Comparison of ENCODE assay signal across 9 mouse cellular contexts in the genomic region with DNA sequence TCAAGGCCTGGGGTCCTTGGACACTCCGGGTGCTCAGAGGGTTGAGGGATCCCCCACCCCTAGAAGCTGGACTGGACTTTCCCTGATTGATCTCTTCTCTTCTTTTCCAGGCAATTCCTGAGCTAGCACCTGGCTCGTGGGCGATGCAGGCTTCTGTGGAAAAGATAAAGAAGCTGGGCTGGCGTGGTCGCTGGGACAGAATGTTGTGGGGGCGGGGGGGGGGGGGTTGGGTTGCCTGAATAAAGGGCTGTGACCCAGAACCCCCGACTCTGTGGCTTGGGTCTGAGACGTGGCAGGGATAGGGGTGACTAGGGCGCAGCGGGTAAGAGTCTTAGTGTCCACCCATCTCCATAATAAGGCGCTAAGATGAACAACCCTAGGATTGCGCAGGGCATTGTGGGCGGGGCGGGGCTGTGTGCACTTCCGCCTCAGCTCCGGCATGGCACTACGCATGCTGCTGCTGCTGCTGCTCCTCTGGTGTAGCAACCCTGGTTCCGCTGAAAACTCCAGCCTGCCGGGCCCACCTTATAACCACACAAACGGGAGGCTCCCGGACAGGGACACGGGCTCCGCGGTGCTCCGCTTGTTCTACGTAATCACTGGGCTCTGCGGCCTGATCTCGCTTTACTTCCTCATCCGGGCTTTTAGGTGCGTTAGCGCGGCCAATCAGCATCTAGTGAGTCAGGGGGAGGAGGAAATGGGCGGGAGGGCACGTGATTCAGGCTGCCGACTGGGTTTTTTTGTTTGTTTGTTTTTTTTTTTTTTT. TPM values are rescaled to one million over a fixed set of nuclear protein-coding genes. Genes with fewer than 3 reads are reported as not detected.
DNase-seq lines count a peak whose midpoint lies in the region; ATAC-seq and TF ChIP-seq lines count a peak whose summit lies in the region.
"Had no signal": no experiment of that assay in that cellular context is flagged by ENCODE, and none has a peak within 500 bp of the region (broad histone marks: within the 10 kb centered on the region; RNA-seq: fewer than 3 reads in every experiment).

Gene 1600002K03Rik (plus strand): TSS at position 418 of the 766 bp plus-strand sequence.

- TF ChIP-seq CTCF in bone marrow macrophage, adult 2 months (IDR thresholded peaks at IDR 0.05; ENCODE audit: low read depth, low read length) = no peak
- no peak for TF ChIP-seq CTCF in embryonic fibroblast, embryonic 13.5 days (IDR thresholded peaks at IDR 0.05; ENCODE audit: borderline replicate concordance, insufficient read depth, low read length)
- no peak for TF ChIP-seq CTCF in midbrain, postnatal 0 days (IDR thresholded peaks at IDR 0.05)

- peak; percentile 75 for ATAC-seq in kidney, embryonic 15.5 days (replicated peaks; ENCODE audit: low FRiP score)
- peak; percentile 64 for ATAC-seq in limb, embryonic 15.5 days (ENCODE audit: insufficient number of reproducible peaks, low FRiP score, low TSS enrichment, low read depth)
- peak; percentile 68; the same call in 1 of the 2 replicates for ATAC-seq in midbrain, postnatal 0 days (ENCODE audit: low FRiP score)
- ATAC-seq: Patski had no signal

- whole genome bisulfite sequencing in heart, embryonic 10.5 days = 5% methylated on average over 35 of the region's 35 CpGs
- 6% methylated on average over 34 of the region's 35 CpGs for WGBS in kidney, embryonic 15.5 days
- WGBS in limb, embryonic 15.5 days = 6% methylated on average over 35 of the region's 35 CpGs
- WGBS in midbrain, postnatal 0 days = 10% methylated on average over 35 of the region's 35 CpGs

- no peaks in the 10 kb centered on the region for H3K9me3 ChIP-seq in heart, embryonic 10.5 days
- no peaks in the 10 kb centered on the region for H3K9me3 ChIP-seq in kidney, embryonic 15.5 days (replicated peaks)
- no peaks in the 10 kb centered on the region for H3K9me3 ChIP-seq in limb, embryonic 15.5 days
- H3K9me3 ChIP-seq in midbrain, postnatal 0 days (ENCODE audit: low read length) = no peaks in the 10 kb centered on the region

- H3K27me3 ChIP-seq in heart, embryonic 10.5 days (ENCODE audit: insufficient read depth, poor library complexity, severe bottlenecking) = no peaks in the 10 kb centered on the region
- H3K27me3 ChIP-seq in kidney, embryonic 15.5 days = no peaks in the 10 kb centered on the region
- no peaks in the 10 kb centered on the region for H3K27me3 ChIP-seq in limb, embryonic 15.5 days
- H3K27me3 ChIP-seq in midbrain, postnatal 0 days (ENCODE audit: insufficient read depth, low read length) = no peaks in the 10 kb centered on the region
- H3K27me3 ChIP-seq: Patski had no signal

- peak within 1 kb of the TSS; percentile 82 for H3K4me3 ChIP-seq in bone marrow macrophage, adult 2 months (ENCODE audit: insufficient read depth, low read length)
- peak within 1 kb of the TSS; percentile 65 for H3K4me3 ChIP-seq in embryonic fibroblast, embryonic 13.5 days (ENCODE audit: insufficient read depth, low read length)
- H3K4me3 ChIP-seq in heart, embryonic 10.5 days = peak within 1 kb of the TSS; percentile 73
- H3K4me3 ChIP-seq in kidney, embryonic 15.5 days (replicated peaks) = peak within 1 kb of the TSS; percentile 64
- H3K4me3 ChIP-seq in limb, embryonic 15.5 days = peak within 1 kb of the TSS; percentile 64
- H3K4me3 ChIP-seq in midbrain, postnatal 0 days (ENCODE audit: low read depth, low read length) = peak within 1 kb of the TSS; percentile 41

- H3K4me2 ChIP-seq in kidney, embryonic 15.5 days = peak within 1 kb of the TSS; percentile 79
- peak within 1 kb of the TSS; percentile 67 for H3K4me2 ChIP-seq in limb, embryonic 15.5 days
- peak within 1 kb of the TSS; percentile 60 for H3K4me2 ChIP-seq in midbrain, postnatal 0 days (ENCODE audit: low read depth, low read length, poor library complexity, severe bottlenecking)

- no peak for TF ChIP-seq POLR2A in bone marrow macrophage, adult 2 months (IDR thresholded peaks at IDR 0.05; ENCODE audit: borderline replicate concordance, low read depth, low read length)
- TF ChIP-seq POLR2A in embryonic fibroblast, embryonic 13.5 days (IDR thresholded peaks at IDR 0.05; ENCODE audit: low read depth, low read length) = peak; percentile 66

- H3K36me3 ChIP-seq in heart, embryonic 10.5 days = peaks cover 32% of the 10 kb centered on the region
- peaks cover 37% of the 10 kb centered on the region for H3K36me3 ChIP-seq in kidney, embryonic 15.5 days
- peaks cover 28% of the 10 kb centered on the region for H3K36me3 ChIP-seq in limb, embryonic 15.5 days
- peaks cover 18% of the 10 kb centered on the region for H3K36me3 ChIP-seq in midbrain, postnatal 0 days (ENCODE audit: insufficient read depth, low read length)

- H3K4me1 ChIP-seq in bone marrow macrophage, adult 2 months (ENCODE audit: control insufficient read depth, insufficient read depth, low read length) = peaks cover 19% of the 10 kb centered on the region
- peaks cover 8% of the 10 kb centered on the region; the same call in 1 of the 2 replicates for H3K4me1 ChIP-seq in embryonic fibroblast, embryonic 13.5 days (ENCODE audit: control insufficient read depth, insufficient read depth, low read length)
- H3K4me1 ChIP-seq in heart, embryonic 10.5 days = peaks cover 58% of the 10 kb centered on the region
- peaks cover 54% of the 10 kb centered on the region for H3K4me1 ChIP-seq in kidney, embryonic 15.5 days
- H3K4me1 ChIP-seq in limb, embryonic 15.5 days = peaks cover 43% of the 10 kb centered on the region
- peaks cover 7% of the 10 kb centered on the region; the same call in 1 of the 2 replicates for H3K4me1 ChIP-seq in midbrain, postnatal 0 days (ENCODE audit: insufficient read depth, low read length)

- peak within 1 kb of the TSS; percentile 99 for H3K27ac ChIP-seq in bone marrow macrophage, adult 2 months (ENCODE audit: insufficient read depth, low read depth, low read length)
- peak within 1 kb of the TSS; percentile 89 for H3K27ac ChIP-seq in embryonic fibroblast, embryonic 13.5 days (ENCODE audit: insufficient read depth, low read length)
- H3K27ac ChIP-seq in heart, embryonic 10.5 days = peak within 1 kb of the TSS; percentile 87
- H3K27ac ChIP-seq in kidney, embryonic 15.5 days = peak within 1 kb of the TSS; percentile 92
- H3K27ac ChIP-seq in limb, embryonic 15.5 days = peak within 1 kb of the TSS; percentile 90
- H3K27ac ChIP-seq in midbrain, postnatal 0 days (ENCODE audit: low read depth, low read length) = peak within 1 kb of the TSS; percentile 83

- peak within 1 kb of the TSS; percentile 61 for H3K9ac ChIP-seq in kidney, embryonic 15.5 days
- peak within 1 kb of the TSS; percentile 54; the same call in 1 of the 2 replicates for H3K9ac ChIP-seq in limb, embryonic 15.5 days
- peak within 1 kb of the TSS; percentile 56 for H3K9ac ChIP-seq in midbrain, postnatal 0 days (replicated peaks; ENCODE audit: low read length, poor library complexity, severe bottlenecking)

- peak; percentile 95 for DNase-seq in 3T3-L1 (ENCODE audit: low read depth, low spot score)
- DNase-seq in heart, embryonic 10.5 days (ENCODE audit: low spot score) = peak; percentile 96
- peak; percentile 95 for DNase-seq in midbrain, postnatal 0 days (ENCODE audit: low spot score)
- DNase-seq in spleen, postnatal 36 days (ENCODE audit: low spot score in 2 of 2) = peak; percentile 89 to 92

RNA-seq across cellular contexts. Expression of gene 1600002K03Rik, which starts in this region (rescaled TPM):
- polyA plus RNA-seq in bone marrow macrophage, adult 2 months (2012; ENCODE audit: insufficient read depth, insufficient read length, missing spikeins) = 22.7 and 23.9 TPM in 2 replicates
- polyA plus RNA-seq in embryonic fibroblast, embryonic 13.5 days (2011; ENCODE audit: insufficient read length, low read depth, missing spikeins) = 8.4 and 12.2 TPM in 2 replicates
- polyA plus RNA-seq in heart, embryonic 10.5 days (2016; fragmentation: Nextera tagmentation; extraction: Ambion mirVana) = 11.7 and 13.9 TPM in 2 replicates
- 11.2 and 13.2 TPM in 2 replicates for polyA plus RNA-seq in kidney, embryonic 15.5 days (2015; fragmentation: Nextera tagmentation; extraction: Ambion mirVana)
- 12.8 and 13.3 TPM in 2 replicates for polyA plus RNA-seq in limb, embryonic 15.5 days (2015; fragmentation: Nextera tagmentation; extraction: Ambion mirVana)
- 2.3 and 2.8 TPM in 2 replicates for total RNA-seq in midbrain, postnatal 0 days (2014; rRNA removed)
- 4.1 and 5.3 TPM in 2 replicates for polyA plus RNA-seq in midbrain, postnatal 0 days (2015; fragmentation: Nextera tagmentation; extraction: Ambion mirVana)

Comparison
In these comparisons a context has a peak if more than half of its experiments do, and no peak if none do; other contexts are left out.
1. Peak in every context shown above with its lines: DNase-seq, ATAC-seq, H3K4me3 ChIP-seq and H3K27ac ChIP-seq.